Mouse (Mus musculus): ENCODE measurements at regions not wholly inside any gene's neighbourhood (a gene's known extent, or its start where the extent isn't known, plus 50 kb on each side); places are given as distances from the start of the nearest gene placed in this dataset.

DNA sequence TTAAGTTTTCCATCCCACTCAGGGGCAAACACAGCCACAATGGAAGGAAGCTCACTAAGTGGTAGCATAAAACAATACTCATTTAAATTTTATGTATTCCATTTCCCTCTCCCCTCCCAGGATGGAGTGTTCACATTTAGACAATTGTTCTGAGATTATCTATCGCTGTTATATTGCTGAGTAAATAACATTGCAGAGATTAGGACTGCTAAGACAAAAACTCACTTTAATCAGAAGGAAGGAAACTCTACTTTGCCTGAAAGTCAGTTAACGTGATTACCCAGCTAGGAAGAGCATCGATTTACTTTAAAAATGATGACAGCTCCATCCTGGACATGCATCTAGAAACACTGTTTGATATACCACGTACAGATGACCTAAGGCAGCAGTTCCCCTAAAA lies 51.1 kb upstream of the Dab2 start:
- H3K4me1 ChIP-seq (ENCODE audit: control insufficient read depth in 1 of 2, insufficient read depth in 2 of 2, low read length in 2 of 2) = no peaks in the 10 kb centered on the region
- no peak overlapping the region for H3K27ac ChIP-seq (ENCODE audit: control insufficient read depth, low read depth, low read length)
- H3K79me2 ChIP-seq (ENCODE audit: control insufficient read depth, insufficient read depth, low read length, poor library complexity) = no peaks in the 10 kb centered on the region
- no peaks in the 10 kb centered on the region for H3K36me3 ChIP-seq (ENCODE audit: control insufficient read depth in 1 of 2, insufficient read depth in 2 of 2, low read length in 2 of 2)
- TF ChIP-seq GABPA (IDR thresholded peaks at IDR 0.05; ENCODE audit: low read depth, low read length) (no peak), E2F4 (IDR thresholded peaks at IDR 0.05; ENCODE audit: borderline replicate concordance, low read depth, low read length) (no peak), HCFC1 (IDR thresholded peaks at IDR 0.05; ENCODE audit: low read depth, low read length) (no peak), ETS1 (IDR thresholded peaks at IDR 0.05; ENCODE audit: low read depth, low read length) (no peak), USF1 (IDR thresholded peaks at IDR 0.05; ENCODE audit: low read depth, low read length) (no peak), USF2 (IDR thresholded peaks at IDR 0.05; ENCODE audit: borderline replicate concordance in 1 of 2, insufficient read depth in 1 of 2, low read depth in 1 of 2, low read length in 2 of 2) (no peak), CTCF (IDR thresholded peaks at IDR 0.05 in 2 of 3, conservative IDR thresholded peaks at IDR 0.05 in 1 of 3; ENCODE audit: control insufficient read depth in 1 of 3, insufficient read depth in 1 of 3, low read depth in 2 of 3, low read length in 3 of 3, poor library complexity in 1 of 3, severe bottlenecking in 1 of 3) (no peak), TCF12 (IDR thresholded peaks at IDR 0.05; ENCODE audit: low read depth, low read length) (no peak), JUND (IDR thresholded peaks at IDR 0.05; ENCODE audit: low read depth, low read length) (no peak), ZNF384 (IDR thresholded peaks at IDR 0.05; ENCODE audit: low read depth, low read length) (no peak), MAX (IDR thresholded peaks at IDR 0.05; ENCODE audit: low read length) (no peak), MAFK (IDR thresholded peaks at IDR 0.05; ENCODE audit: borderline replicate concordance, low read depth, low read length) (no peak), ZKSCAN1 (IDR thresholded peaks at IDR 0.05; ENCODE audit: low read depth, low read length) (no peak), RCOR1 (IDR thresholded peaks at IDR 0.05; ENCODE audit: low read depth, low read length) (no peak), SIN3A (IDR thresholded peaks at IDR 0.05; ENCODE audit: low read length) (no peak)
- H3K9me3 ChIP-seq (replicated peaks; ENCODE audit: insufficient read depth, low read length) = no peaks in the 10 kb centered on the region
- no peak overlapping the region for H3K9ac ChIP-seq (ENCODE audit: control insufficient read depth, low read depth, low read length, poor library complexity, severe bottlenecking)
- H3K27me3 ChIP-seq (ENCODE audit: control insufficient read depth in 1 of 2, insufficient read depth in 2 of 2, low read length in 2 of 2) = peaks cover 0 to 5% of the 10 kb centered on the region in 2 experiments; a peak in 3 of 4 replicates
- no peak for DNase-seq (ENCODE audit: low read depth, low spot score)
- H3K4me3 ChIP-seq (ENCODE audit: control insufficient read depth in 1 of 2, insufficient read depth in 1 of 2, low read depth in 2 of 2, low read length in 2 of 2) = no peak overlapping the region

Measured in MEL (cell line).